Mouse (Mus musculus): ENCODE data around the gene Dab2ip.

The Dab2ip gene

GRCm38 (mm10) chr2:35680833-35681232, 122.8 kb downstream of the Dab2ip start:
- no peak for DNase-seq (ENCODE audit: low spot score in 2 of 2)

DNA sequence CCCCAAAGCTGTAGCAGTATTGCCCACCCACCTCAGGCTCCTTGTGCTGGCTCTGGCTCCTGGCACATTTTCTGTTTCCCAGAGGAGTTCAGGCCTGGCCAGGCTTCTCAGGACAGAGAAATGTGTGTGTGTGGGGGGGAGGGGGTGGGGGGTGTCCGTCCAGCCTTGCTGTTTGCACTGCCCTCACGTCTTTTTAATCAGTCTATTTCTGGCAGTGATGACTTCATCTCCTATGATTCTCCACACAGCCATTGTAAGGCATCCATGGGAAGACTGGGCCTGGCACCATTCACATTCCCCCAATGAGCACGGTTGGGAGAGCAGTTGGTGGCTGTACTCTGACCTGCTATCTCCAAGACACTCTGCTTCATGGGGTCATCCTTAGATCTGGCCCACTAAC, 125.9 kb downstream of the Dab2ip start:
- no peak for DNase-seq (ENCODE audit: low spot score in 2 of 2)

DNA sequence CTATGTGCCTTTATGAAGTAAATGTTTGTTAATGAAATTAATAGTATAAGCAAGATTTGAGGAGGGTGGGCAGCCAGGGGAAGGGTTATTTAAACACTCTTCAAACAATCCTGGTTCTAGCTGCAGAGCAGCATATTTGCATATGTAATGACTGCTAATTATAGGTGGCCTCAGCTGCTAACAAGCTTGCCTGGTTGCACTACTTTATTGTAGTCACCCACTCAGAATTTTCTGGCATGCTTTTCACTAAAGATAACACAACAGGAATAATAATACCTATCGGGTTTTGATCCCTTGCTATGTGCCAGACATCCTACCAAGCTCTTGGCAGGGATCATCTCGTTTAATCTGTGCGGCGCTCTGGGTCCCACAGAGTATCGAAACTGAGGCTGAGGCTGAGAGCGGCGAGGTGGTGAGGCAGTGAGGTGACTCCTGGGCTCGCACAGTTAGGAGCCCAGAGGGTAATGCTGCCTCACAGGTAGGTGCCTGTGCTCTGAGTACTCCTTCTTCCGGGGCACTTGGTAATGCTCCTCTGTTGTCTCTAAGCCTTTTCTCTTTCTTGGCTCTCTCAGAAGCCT, 126.8 kb downstream of the Dab2ip start:
- no peak for DNase-seq (ENCODE audit: low spot score in 2 of 2)

DNA sequence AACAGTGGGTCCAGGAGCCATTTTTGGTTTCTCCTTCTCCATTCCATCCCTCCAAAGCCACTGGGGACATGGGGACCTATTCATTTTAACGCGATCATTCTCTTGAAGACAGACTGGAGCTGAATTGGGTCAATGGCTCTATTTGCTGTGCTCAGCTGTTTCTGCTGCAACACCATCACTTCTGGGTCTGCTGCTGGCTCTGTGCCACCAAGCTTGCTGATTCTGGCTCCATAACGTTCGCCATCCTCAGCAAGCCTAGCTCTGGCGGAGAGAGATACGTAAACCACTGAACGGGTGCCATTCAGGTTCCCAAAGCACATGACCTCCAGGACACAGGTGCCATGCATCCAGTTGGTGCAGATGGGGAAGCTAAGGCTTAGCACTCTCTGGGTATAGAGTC, 128.0 kb downstream of the Dab2ip start:
- DNase-seq (ENCODE audit: low spot score in 2 of 2) = no peak

DNA sequence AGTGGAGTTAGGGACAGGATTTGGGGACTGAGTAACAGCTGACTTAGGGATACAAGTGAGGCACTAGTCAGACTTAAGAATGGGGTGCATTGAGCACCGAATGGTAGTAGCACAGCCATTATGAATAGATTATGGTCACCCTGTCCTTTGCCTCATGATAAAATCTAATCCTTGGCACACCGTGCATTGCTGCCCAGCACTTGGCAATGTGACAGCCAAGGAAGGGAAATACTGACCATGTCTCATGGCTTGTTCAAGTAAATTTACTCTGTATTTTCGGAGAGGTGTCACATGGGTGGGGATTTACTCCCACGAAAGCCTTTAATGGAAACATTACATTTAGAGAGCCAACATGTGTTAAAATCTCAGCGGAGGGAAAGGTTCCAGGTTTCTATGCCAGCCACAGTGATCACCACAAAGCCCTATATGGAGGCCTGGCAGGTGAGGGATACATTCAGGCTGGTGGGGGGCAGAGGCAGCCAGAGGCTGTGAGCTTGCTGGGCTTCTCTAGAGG, 129.5 kb downstream of the Dab2ip start:
- DNase-seq (ENCODE audit: low spot score in 2 of 2) = no peak

GRCm38 (mm10) chr2:35688121-35688520, 130.1 kb downstream of the Dab2ip start:
- no peak for DNase-seq (ENCODE audit: low spot score in 2 of 2)

DNA sequence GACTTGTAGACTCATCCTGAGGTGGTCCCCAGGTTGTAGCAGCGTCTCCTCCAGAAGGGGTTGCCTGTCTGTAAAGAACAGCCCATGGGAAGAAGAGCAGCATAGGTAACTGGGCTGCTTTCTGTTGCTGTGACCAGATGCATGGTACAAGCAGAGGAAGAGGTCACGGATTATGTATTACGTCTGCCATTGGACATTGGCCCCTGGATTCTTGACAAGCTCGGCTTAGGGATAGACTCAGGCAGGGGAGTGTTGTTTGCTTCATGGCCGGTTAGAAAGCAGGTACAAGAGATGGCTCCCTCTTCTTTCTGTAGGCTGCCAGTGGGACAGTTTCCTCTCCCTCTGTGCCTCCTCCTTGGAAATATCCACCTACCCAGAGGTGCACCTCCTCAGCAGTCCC, 130.5 kb downstream of the Dab2ip start:
- no peak for DNase-seq (ENCODE audit: low spot score in 2 of 2)

DNA sequence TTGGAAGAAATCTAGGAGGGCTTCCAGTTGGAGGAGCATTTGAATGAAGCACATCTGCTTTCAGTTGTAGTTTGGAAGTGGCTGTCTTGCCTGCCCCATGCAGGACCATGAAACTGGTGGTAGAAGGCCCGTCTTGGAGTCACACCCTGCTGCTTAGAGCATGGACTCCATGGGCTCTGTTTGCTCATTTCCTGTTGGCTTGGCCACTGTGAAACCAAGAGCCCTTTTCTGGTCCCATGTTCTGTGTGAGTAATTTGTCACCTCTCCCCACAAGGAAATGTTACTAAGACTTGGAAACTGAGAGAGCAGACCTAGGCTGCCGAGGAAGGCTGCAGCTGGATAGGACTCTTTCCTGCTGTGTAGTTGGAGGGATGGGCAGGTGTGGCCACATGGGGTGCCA, 131.8 kb downstream of the Dab2ip start:
- no peak for DNase-seq (ENCODE audit: low spot score in 2 of 2)

DNA sequence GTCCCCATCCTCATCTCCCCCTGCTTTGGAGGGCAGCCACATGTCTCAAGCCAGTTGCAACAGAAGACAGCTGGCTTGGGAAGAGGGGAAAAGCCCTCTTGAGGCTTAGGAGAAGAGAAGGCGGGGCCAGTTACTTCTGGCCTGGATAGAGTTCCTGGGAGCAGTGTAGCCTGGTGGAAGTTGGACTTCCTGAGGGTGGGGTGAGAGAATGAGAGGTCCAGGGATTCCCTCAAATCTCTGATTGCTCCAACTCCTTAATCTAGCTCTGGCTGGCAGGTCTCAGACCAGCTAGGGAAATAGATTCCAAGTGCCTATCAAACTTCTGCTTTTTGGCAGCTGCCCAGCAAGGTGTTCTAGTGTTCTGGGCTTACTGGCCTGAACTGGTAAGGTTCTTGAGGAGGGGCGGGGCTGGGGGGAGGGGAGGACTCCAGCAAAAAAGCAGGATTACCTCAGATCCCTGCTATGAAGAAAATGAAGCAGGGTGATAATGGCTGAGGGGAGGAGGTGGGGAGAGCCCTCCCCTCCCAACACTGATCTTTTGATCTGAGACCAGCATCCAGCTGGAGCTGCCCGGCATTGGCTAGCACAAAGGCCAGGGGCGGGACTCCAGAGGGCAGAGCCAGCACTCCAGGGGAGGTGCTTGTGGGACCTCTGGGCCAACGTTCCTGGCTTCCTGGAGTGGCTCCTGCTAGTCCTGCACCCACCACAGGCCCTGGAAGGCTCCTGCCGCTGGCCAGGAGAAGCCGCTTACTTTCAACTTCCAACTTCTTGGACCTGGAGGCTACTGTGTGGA, 133.4 kb downstream of the Dab2ip start:
- no peak for DNase-seq (ENCODE audit: low spot score in 2 of 2)

GRCm38 (mm10) chr2:35692272-35692900, 134.3 kb downstream of the Dab2ip start:
- no peak for DNase-seq (ENCODE audit: low spot score in 2 of 2)

DNA sequence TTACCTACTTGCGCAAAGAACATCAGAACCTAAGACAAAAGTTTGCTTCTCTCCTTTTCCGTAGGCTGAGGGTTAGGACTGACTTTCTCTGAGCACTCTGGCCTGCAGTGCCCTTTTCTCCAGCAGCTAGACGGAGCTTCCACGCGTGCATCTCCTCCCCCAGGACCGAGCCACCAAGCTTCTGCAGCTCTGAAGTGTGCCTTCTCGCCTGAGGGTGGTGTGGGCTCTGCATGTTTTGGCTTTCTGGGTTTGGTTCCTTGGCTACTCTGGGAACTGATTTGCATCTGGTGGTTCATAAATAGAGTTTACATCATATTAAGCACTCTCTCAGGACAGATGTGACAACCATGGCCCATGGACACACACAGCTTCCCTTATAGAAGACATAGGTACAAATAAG, 135.0 kb downstream of the Dab2ip start:
- no peak for DNase-seq (ENCODE audit: low spot score in 2 of 2)

- no peak for DNase-seq (ENCODE audit: low spot score in 2 of 2)
Observed at GRCm38 (mm10) chr2:35694111-35694510, 136.0 kb downstream of the Dab2ip start.

- no peak for DNase-seq (ENCODE audit: low spot score in 2 of 2)
Observed at GRCm38 (mm10) chr2:35696193-35696541, 138.1 kb downstream of the Dab2ip start.

DNA sequence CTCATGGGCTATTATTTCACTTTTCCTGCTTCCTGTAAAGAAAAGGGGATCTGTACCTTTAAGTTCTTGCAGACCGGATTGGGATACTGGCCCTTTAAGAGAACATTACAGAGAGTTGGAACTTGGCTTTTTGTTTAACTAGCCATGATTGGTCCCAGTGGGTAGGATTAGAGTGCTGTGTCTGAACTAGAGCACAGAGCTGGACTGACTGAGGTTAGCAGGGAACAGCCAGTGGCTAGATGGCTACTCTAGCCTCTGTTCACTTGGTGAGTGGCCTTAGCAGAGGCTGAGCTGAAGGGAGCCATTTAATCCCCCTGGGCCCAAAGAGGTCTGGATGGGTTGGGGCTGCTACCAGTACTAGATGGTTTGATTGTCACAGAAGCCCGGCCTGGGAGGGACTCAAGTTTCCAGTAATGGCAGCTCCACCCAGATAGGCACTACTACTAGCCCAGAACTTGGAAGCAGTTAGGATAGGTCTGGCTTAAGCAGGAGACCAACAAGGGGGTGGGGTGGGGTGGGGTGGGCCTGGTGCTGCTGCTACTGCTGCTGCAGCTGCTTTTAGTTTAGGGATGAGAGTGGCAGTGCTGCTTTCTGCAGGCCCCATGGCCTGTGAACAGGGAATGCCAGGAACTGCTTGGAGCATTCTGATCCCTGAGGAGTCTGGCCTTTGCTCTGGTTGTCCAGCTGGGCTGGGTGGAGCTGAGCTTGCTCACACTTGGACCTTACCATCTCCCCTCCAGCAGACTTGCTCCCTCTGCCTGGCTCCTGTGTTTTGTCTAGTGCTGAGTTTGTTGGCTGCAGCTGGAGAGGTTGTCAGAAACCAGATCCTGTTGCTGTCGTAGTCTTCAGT, 138.7 kb downstream of the Dab2ip start:
- no peak for DNase-seq (ENCODE audit: low spot score in 2 of 2)

- no peak for DNase-seq (ENCODE audit: low spot score in 2 of 2)
Observed at GRCm38 (mm10) chr2:35697768-35698167, 139.7 kb downstream of the Dab2ip start.

GRCm38 (mm10) chr2:35700966-35701365, 142.9 kb downstream of the Dab2ip start:
- no peak for DNase-seq (ENCODE audit: low spot score in 2 of 2)

GRCm38 (mm10) chr2:35702001-35702400, 143.9 kb downstream of the Dab2ip start:
- no peak for DNase-seq (ENCODE audit: low spot score in 2 of 2)

- no peak for DNase-seq (ENCODE audit: low spot score in 2 of 2)
Observed at GRCm38 (mm10) chr2:35702608-35703007, 144.5 kb downstream of the Dab2ip start.

- DNase-seq (ENCODE audit: low spot score in 2 of 2) = no peak
Observed at GRCm38 (mm10) chr2:35703241-35703640, 145.2 kb downstream of the Dab2ip start.

DNA sequence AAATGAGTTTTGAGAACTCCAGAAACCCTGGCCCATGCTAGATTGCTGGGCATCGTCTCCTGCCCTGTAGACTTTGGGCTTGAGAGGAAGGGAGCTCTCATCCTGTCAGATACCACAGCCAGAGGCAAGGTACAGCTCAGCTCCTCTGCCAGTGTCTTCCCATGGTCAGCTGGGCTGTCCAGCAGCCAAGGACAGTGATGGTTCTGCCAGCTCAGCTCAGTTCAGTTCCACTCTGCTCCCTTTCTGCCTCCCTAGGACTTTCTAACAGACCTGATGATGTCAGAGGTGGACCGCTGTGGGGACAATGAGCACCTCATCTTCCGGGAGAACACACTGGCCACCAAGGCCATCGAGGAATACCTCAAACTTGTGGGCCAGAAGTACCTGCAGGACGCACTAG, 154.5 kb downstream of the Dab2ip start:
- no peak for DNase-seq (ENCODE audit: low spot score in 2 of 2)

- no peak for DNase-seq (ENCODE audit: low spot score in 2 of 2)
Observed at GRCm38 (mm10) chr2:35713460-35713859, 155.4 kb downstream of the Dab2ip start.

DNA sequence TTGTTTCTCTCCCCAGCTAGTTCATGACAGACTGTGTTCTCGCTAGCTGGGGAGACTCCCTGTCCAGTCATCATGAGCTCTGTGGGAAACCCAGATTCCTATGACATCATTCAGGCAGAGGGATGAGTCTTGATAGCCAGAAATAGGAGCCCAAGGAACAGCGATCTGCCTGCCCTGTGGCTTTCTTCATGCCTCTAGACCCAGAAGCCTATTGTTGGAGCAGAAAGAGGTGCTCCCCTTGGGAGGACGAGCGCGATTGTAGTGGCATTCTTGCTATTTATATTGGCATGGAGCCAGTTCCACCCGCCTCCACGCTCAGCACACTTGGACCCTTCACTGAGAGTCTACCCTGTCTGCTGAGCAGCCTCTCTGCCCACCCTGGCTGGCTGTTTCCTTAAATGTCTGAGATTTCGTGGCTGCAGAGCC, 156.7 kb downstream of the Dab2ip start:
- no peak for DNase-seq (ENCODE audit: low spot score in 2 of 2)

Data from spleen, postnatal 14 days (tissue).